Mouse (Mus musculus): ENCODE results near the gene Pllp. TPM values are rescaled to one million over a fixed set of nuclear protein-coding genes. Genes with fewer than 3 reads are reported as not detected.

Gene Pllp
- polyA plus RNA-seq, 1 experiment from 2014 or later: 0.29 TPM

DNA sequence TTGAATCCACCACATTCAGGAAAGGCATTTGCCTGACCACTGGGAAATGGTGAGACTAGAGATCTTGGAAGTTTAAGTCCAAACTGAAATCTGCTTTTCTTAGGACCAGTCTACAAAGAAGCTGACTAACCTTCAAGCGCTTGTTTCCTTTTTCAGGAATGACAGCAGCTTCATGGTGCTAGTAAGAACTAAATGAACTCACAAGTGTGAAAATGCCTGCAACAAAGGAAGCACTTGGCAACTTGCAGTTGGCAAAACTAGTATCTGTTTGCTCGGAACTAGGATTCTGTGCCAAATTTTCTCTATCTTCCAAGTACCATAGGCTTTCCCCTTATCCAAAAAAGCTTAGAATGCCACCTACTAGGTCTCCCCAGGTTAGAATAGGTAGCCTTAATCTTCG, 49.9 kb downstream of the Pllp start:
- Histone ChIP-seq H3K9me3 (replicated peaks; ENCODE audit: control insufficient read depth, low read length) (no peaks in the 10 kb centered on the region), H3K9ac (ENCODE audit: low read length) (no peak overlapping the region), H3K4me2 (ENCODE audit: low read depth, low read length) (no peak overlapping the region), H3K27ac (ENCODE audit: low read length) (no peak overlapping the region), H3K27me3 (ENCODE audit: control insufficient read depth, insufficient read depth, low read length) (no peaks in the 10 kb centered on the region), H3K36me3 (ENCODE audit: control insufficient read depth, insufficient read depth) (peaks cover 26% of the 10 kb centered on the region), H3K4me1 (ENCODE audit: control insufficient read depth, insufficient read depth, low read length) (no peaks in the 10 kb centered on the region), H3K4me3 (ENCODE audit: low read length) (no peak overlapping the region)
- no peak for ATAC-seq (replicated peaks; ENCODE audit: extremely low read depth, insufficient read depth, low FRiP score)
- 92% methylated on average over 3 of the region's 3 CpGs for WGBS

DNA sequence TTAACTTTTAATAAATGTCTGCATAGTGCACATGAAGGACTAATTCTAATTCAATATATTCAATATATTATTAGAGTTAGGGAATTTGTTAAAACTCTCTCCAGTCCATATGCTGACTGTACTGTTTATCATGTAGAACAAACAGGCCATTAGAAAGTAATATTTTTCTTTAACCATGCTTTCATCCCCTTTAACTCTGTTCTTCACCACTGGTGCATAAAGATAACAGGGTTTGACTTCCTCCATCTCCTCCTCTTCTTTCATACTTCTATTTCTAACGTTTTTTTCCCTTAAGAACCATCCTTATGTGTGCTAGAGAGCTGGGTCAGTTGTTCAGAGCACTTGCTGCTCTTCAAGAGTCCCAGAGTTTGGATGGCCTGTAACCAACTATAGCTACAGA, 50.9 kb downstream of the Pllp start:
- Histone ChIP-seq H3K27ac (ENCODE audit: low read length) (no peak overlapping the region), H3K9ac (ENCODE audit: low read length) (no peak overlapping the region), H3K4me1 (ENCODE audit: control insufficient read depth, insufficient read depth, low read length) (no peaks in the 10 kb centered on the region), H3K36me3 (ENCODE audit: control insufficient read depth, insufficient read depth) (peaks cover 31% of the 10 kb centered on the region), H3K4me2 (ENCODE audit: low read depth, low read length) (no peak overlapping the region), H3K27me3 (ENCODE audit: control insufficient read depth, insufficient read depth, low read length) (no peaks in the 10 kb centered on the region), H3K9me3 (replicated peaks; ENCODE audit: control insufficient read depth, low read length) (no peaks in the 10 kb centered on the region), H3K4me3 (ENCODE audit: low read length) (no peak overlapping the region)
- 38% methylated on average over 1 of the region's 1 CpGs for WGBS
- ATAC-seq (replicated peaks; ENCODE audit: extremely low read depth, insufficient read depth, low FRiP score): no peak

DNA sequence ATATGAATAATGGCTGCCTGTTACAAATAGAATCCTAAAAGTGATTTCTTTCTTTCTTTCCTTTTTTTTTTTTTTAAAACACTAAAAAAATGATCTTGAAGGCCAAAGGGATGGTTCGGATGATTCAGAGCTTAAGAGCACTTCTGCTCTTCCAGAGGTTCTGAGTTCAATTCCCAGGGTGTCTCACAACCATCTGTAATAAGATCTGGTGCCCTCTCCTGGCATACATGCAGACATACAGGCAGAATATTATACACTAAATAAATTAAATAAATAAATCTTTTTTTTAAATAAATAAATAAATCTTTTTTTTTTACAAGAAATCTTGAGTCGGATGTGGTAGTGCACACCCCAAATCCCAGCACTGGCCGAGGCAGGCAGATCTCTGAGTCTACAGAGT, 54.1 kb downstream of the Pllp start:
- no peak for ATAC-seq (replicated peaks; ENCODE audit: extremely low read depth, insufficient read depth, low FRiP score)
- Histone ChIP-seq H3K4me2 (ENCODE audit: low read depth, low read length) (no peak overlapping the region), H3K9me3 (replicated peaks; ENCODE audit: control insufficient read depth, low read length) (no peaks in the 10 kb centered on the region), H3K27me3 (ENCODE audit: control insufficient read depth, insufficient read depth, low read length) (no peaks in the 10 kb centered on the region), H3K27ac (ENCODE audit: low read length) (no peak overlapping the region), H3K9ac (ENCODE audit: low read length) (no peak overlapping the region), H3K4me1 (ENCODE audit: control insufficient read depth, insufficient read depth, low read length) (no peaks in the 10 kb centered on the region), H3K4me3 (ENCODE audit: low read length) (no peak overlapping the region), H3K36me3 (ENCODE audit: control insufficient read depth, insufficient read depth) (peaks cover 41% of the 10 kb centered on the region)
- 97% methylated on average over 3 of the region's 3 CpGs for WGBS

- Histone ChIP-seq H3K4me3 (ENCODE audit: low read length) (no peak overlapping the region), H3K4me1 (ENCODE audit: control insufficient read depth, insufficient read depth, low read length) (no peaks in the 10 kb centered on the region), H3K9ac (ENCODE audit: low read length) (no peak overlapping the region), H3K9me3 (replicated peaks; ENCODE audit: control insufficient read depth, low read length) (no peaks in the 10 kb centered on the region), H3K27me3 (ENCODE audit: control insufficient read depth, insufficient read depth, low read length) (no peaks in the 10 kb centered on the region), H3K36me3 (ENCODE audit: control insufficient read depth, insufficient read depth) (peaks cover 40% of the 10 kb centered on the region), H3K4me2 (ENCODE audit: low read depth, low read length) (no peak overlapping the region), H3K27ac (ENCODE audit: low read length) (no peak overlapping the region)
- ATAC-seq (replicated peaks; ENCODE audit: extremely low read depth, insufficient read depth, low FRiP score): no peak
- WGBS: 66% methylated on average over 2 of the region's 2 CpGs
Observed at GRCm38 (mm10) chr8:94641183-94641582, 54.9 kb downstream of the Pllp start.

- H3K27me3 ChIP-seq (ENCODE audit: control insufficient read depth, insufficient read depth, low read length): no peaks in the 10 kb centered on the region
- no peak overlapping the region for H3K27ac ChIP-seq (ENCODE audit: low read length)
- ATAC-seq (replicated peaks; ENCODE audit: extremely low read depth, insufficient read depth, low FRiP score): no peak
- H3K4me2 ChIP-seq (ENCODE audit: low read depth, low read length): no peak overlapping the region
- H3K9me3 ChIP-seq (replicated peaks; ENCODE audit: control insufficient read depth, low read length): no peaks in the 10 kb centered on the region
- H3K4me3 ChIP-seq (ENCODE audit: low read length): no peak overlapping the region
- H3K9ac ChIP-seq (ENCODE audit: low read length): no peak overlapping the region
- H3K36me3 ChIP-seq (ENCODE audit: control insufficient read depth, insufficient read depth): peaks cover 32% of the 10 kb centered on the region
- no peaks in the 10 kb centered on the region for H3K4me1 ChIP-seq (ENCODE audit: control insufficient read depth, insufficient read depth, low read length)
Observed at GRCm38 (mm10) chr8:94634211-94634610, 61.9 kb downstream of the Pllp start.

GRCm38 (mm10) chr8:94633564-94634194, 62.4 kb downstream of the Pllp start:
- ATAC-seq (replicated peaks; ENCODE audit: extremely low read depth, insufficient read depth, low FRiP score): no peak
- Histone ChIP-seq H3K9me3 (replicated peaks; ENCODE audit: control insufficient read depth, low read length) (no peaks in the 10 kb centered on the region), H3K36me3 (ENCODE audit: control insufficient read depth, insufficient read depth) (peaks cover 28% of the 10 kb centered on the region; the same call in 1 of the 2 replicates), H3K4me3 (ENCODE audit: low read length) (no peak overlapping the region), H3K9ac (ENCODE audit: low read length) (no peak overlapping the region), H3K4me1 (ENCODE audit: control insufficient read depth, insufficient read depth, low read length) (no peaks in the 10 kb centered on the region), H3K27me3 (ENCODE audit: control insufficient read depth, insufficient read depth, low read length) (no peaks in the 10 kb centered on the region), H3K4me2 (ENCODE audit: low read depth, low read length) (no peak overlapping the region), H3K27ac (ENCODE audit: low read length) (no peak overlapping the region)
- 91% methylated on average over 2 of the region's 2 CpGs for WGBS

Other genes starting within 250 kb of the Pllp start
- 5.4 and 5.8 TPM in 2 replicates for gene Cpne2, start 163.3 kb downstream of the Pllp start, polyA plus RNA-seq (2015; fragmentation: Nextera tagmentation; extraction: Ambion mirVana)
- 23.6 and 26.8 TPM in 2 replicates for gene Rspry1, start 94.3 kb downstream of the Pllp start, polyA plus RNA-seq (2015; fragmentation: Nextera tagmentation; extraction: Ambion mirVana)
- gene Fam192a, start 94.3 kb downstream of the Pllp start, polyA plus RNA-seq (2015; fragmentation: Nextera tagmentation; extraction: Ambion mirVana): 34.7 and 42.1 TPM in 2 replicates
- gene Arl2bp, start 29.7 kb downstream of the Pllp start, polyA plus RNA-seq (2015; fragmentation: Nextera tagmentation; extraction: Ambion mirVana): 116 and 117 TPM in 2 replicates
- 0.16 TPM in 1 of 2 replicates, not detected in the other for gene Ccl22, start 49.3 kb upstream of the Pllp start, polyA plus RNA-seq (2015; fragmentation: Nextera tagmentation; extraction: Ambion mirVana)
- gene Cx3cl1, start 75.7 kb upstream of the Pllp start, polyA plus RNA-seq (2015; fragmentation: Nextera tagmentation; extraction: Ambion mirVana): 8.2 and 9.3 TPM in 2 replicates
- gene Ccl17, start 114.2 kb upstream of the Pllp start, polyA plus RNA-seq (2015; fragmentation: Nextera tagmentation; extraction: Ambion mirVana): 0.44 and 0.51 TPM in 2 replicates
- 194 and 209 TPM in 2 replicates for gene Coq9, start 142.0 kb upstream of the Pllp start, polyA plus RNA-seq (2015; fragmentation: Nextera tagmentation; extraction: Ambion mirVana)
- gene Ciapin1, start 142.1 kb upstream of the Pllp start, polyA plus RNA-seq (2015; fragmentation: Nextera tagmentation; extraction: Ambion mirVana): 88.2 and 98.8 TPM in 2 replicates
- 123 and 134 TPM in 2 replicates for gene Polr2c, start 161.2 kb upstream of the Pllp start, polyA plus RNA-seq (2015; fragmentation: Nextera tagmentation; extraction: Ambion mirVana)
- gene Dok4, start 180.1 kb upstream of the Pllp start, polyA plus RNA-seq (2015; fragmentation: Nextera tagmentation; extraction: Ambion mirVana): 28.9 and 33.7 TPM in 2 replicates
- 17.4 and 19.8 TPM in 2 replicates for gene Ccdc102a, start 221.8 kb upstream of the Pllp start, polyA plus RNA-seq (2015; fragmentation: Nextera tagmentation; extraction: Ambion mirVana)
- 0.71 and 1.4 TPM in 2 replicates for gene Adgrg5, start 227.4 kb upstream of the Pllp start, polyA plus RNA-seq (2015; fragmentation: Nextera tagmentation; extraction: Ambion mirVana)